Mouse (Mus musculus): Measurements from ENCODE around the gene Dock3.

- TF ChIP-seq CTCF (IDR thresholded peaks at IDR 0.05; ENCODE audit: control insufficient read depth, insufficient read depth, insufficient replicate concordance, low read depth, low read length) (no peak), POLR2A (IDR thresholded peaks at IDR 0.05; ENCODE audit: control insufficient read depth, low read depth, low read length) (no peak)
Observed at GRCm38 (mm10) chr9:106901596-106901995, 330.1 kb downstream of the Dock3 start.

All from testis, adult 2 months (tissue).